Mouse (Mus musculus): ENCODE data around the gene Spry2.

The Spry2 gene

DNA sequence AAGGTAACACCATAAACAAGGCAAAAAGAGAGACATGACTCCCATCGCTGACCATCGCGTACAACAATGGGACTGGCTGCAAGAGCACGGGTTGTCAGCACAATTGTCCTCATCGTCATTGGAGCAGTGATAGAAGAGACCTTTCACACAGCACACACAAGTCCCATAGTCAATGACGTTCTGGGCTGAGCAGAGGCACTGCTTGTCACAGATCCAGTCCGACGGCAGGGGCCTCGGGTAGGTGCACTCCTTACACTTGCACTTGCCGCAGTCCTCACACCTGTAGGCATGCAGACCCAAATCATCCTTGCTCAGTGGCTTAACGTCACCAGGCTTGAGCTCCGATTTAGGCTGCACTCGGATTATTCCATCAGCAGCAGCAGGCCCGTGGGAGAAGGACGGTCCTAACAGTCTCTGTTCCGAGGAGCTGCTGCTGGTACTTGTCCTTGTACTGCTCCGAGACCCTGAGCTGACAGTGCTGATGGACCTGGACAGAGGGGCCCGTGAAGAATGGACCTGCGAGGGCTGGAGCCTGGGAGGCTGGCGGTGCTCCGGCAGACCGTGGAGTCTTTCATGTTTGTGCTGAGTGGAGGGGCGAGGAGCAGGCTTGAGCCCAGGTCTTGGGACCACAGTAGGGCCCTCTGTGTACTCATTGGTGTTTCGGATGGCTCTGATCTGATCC is 3.5 kb downstream of the Spry2 start:
- no peak for DNase-seq (ENCODE audit: low spot score in 2 of 2)

GRCm38 (mm10) chr14:105890516-105891231 is 5.9 kb downstream of the Spry2 start:
- no peak for DNase-seq (ENCODE audit: low spot score in 2 of 2)

DNA sequence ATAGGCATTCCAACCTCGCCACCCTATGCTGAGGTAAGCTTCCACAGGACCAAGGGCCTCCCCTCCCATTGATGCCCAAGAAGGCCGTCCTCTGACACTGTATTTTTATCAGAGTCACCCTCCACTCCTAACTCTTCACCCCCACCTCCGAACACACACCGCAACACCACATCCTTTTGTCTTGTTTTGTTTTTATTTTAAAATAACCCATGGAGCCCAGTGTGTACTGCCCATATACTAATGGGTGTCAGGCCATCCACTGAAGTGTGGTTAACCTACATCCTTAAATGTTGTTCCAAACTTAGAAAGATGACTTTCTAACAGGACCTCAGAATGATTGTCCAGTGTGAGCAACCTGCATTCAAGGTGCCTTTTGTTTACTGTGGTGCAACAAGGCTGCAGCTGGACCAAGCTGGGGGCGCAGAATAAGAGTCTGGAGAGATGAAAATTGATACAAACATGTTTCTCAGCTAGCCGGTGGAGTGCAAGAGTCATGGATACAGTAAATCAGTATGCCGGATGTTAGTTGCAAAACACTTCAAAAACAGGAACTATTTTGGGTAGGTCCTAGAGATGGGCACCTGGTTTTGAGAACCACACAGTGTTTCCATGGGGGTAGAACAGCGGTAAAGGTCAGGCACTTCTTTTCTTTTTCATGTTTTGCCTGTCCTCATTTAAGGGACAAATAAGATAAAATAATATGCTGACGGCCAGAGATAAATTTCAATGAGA is 9.8 kb downstream of the Spry2 start:
- no peak for DNase-seq (ENCODE audit: low spot score in 2 of 2)

GRCm38 (mm10) chr14:105885249-105885648 is 11.4 kb downstream of the Spry2 start:
- DNase-seq (ENCODE audit: low spot score in 2 of 2): no peak

GRCm38 (mm10) chr14:105883215-105883614 is 13.4 kb downstream of the Spry2 start:
- DNase-seq (ENCODE audit: low spot score in 2 of 2): no peak

DNA sequence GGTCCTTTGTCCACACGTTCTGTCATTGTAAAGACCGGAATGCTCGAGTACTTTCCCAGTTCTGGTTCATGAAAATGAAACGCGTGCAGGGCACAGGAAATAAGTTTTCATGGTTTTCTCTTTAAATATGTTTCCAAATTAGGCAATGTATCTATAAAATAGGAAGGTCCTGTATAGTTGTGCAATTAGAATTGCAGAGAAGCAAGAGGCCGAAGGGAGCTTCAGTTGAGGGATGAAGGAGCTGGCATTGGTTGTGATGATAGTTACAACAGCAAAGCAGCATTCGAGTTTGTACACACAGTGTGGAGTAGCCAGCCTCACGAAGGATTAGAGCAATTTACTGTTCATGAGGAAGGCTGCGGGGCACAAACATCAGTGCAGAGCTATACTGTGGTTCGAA is 18.3 kb downstream of the Spry2 start:
- DNase-seq (ENCODE audit: low spot score in 2 of 2): no peak

GRCm38 (mm10) chr14:105876375-105876774 is 20.2 kb downstream of the Spry2 start:
- no peak for DNase-seq (ENCODE audit: low spot score in 2 of 2)

DNA sequence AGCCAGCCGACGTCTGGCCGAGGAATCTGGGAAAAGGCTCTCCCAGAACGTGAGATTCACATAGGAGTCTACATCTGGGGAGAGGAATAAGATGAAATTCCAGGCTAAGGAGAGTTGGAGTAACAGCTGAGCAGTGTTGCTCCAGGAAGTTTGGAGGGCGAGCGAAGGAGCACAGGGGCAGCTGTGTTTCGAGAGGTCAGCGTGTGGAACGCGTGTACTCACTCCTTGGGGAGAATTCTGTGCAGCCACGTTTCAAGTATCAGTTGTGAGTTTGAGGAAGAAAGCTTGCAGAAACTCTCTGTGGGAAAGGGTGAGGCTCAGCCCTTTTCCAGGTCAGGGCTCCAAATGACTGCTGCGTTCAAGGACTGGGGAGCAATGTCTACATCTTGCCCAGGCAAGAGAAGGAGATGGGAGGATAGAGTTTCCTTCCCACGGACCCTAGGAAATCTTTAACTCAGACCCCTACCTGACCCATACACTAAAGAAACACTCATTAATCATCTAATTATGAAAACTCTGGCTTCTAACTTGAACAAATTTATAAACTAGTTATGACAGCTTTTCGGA is 26.2 kb downstream of the Spry2 start:
- DNase-seq (ENCODE audit: low spot score in 2 of 2): peak in 1 of 2 experiments; percentile 11

- DNase-seq (ENCODE audit: low spot score in 2 of 2): no peak
Measured at GRCm38 (mm10) chr14:105865381-105865938, 31.2 kb downstream of the Spry2 start.

- no peak for DNase-seq (ENCODE audit: low spot score in 2 of 2)
Measured at GRCm38 (mm10) chr14:105862199-105862598, 34.4 kb downstream of the Spry2 start.

GRCm38 (mm10) chr14:105860920-105861319 is 35.7 kb downstream of the Spry2 start:
- no peak for DNase-seq (ENCODE audit: low spot score in 2 of 2)

DNA sequence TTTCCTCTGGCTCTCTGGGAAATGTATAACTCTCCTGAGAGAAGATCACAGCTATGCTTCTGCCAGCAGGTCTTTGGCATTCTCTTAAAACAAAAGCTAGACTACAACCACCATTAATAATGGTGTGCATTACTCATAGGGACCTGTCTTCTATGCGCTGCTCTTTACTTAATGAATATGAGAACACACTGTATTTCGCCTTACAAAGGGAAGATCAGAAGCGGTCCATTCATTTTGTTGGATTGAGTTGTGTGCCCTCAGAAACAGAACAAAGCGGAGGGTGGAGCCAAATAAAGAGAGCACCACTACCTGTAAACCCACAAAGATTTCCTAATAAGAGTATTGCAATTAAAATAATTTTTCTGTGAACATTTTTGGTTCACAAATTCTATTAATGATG is 36.3 kb downstream of the Spry2 start:
- DNase-seq (ENCODE audit: low spot score in 2 of 2): no peak

- no peak for DNase-seq (ENCODE audit: low spot score in 2 of 2)
Measured at GRCm38 (mm10) chr14:105859876-105860275, 36.7 kb downstream of the Spry2 start.

DNA sequence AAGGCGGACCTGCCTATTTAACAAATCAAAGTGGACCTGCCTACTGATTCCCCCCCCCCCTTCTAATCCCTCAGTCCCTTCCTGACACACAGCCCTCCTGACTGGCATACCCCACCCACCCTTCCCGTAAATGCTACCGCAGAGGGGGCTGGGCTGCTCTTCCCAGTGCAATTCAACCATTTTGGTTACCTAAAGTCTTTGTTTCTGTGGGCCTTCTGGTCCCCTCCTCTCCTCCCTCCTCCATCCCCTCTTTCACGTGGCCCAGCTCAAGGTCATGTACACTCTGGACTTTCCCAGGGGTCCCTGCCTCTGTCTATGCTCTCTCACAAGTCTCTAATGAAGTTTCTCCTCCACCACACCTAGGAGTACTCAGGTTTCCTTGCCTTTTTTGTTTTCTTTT is 37.3 kb downstream of the Spry2 start:
- no peak for DNase-seq (ENCODE audit: low spot score in 2 of 2)

- no peak for DNase-seq (ENCODE audit: low spot score in 2 of 2)
Measured at GRCm38 (mm10) chr14:105858935-105859334, 37.7 kb downstream of the Spry2 start.

GRCm38 (mm10) chr14:105851359-105852067 is 45.1 kb downstream of the Spry2 start:
- DNase-seq (ENCODE audit: low spot score in 2 of 2): no peak

Data from urinary bladder, postnatal 36 days (tissue).